Mouse (Mus musculus): ENCODE measurements around the gene Ehbp1. TPM values are rescaled to one million over a fixed set of nuclear protein-coding genes. Genes with fewer than 3 reads are reported as not detected.

Ehbp1 gene
- polyA plus RNA-seq, 2 experiments: 12.1 to 21.4 TPM

- H3K9ac ChIP-seq (ENCODE audit: low read depth, low read length, severe bottlenecking): no peak overlapping the region
- H3K4me1 ChIP-seq (ENCODE audit: control insufficient read depth, insufficient read depth, low read length): no peaks in the 10 kb centered on the region
- no peaks in the 10 kb centered on the region for H3K9me3 ChIP-seq (ENCODE audit: control insufficient read depth, low read length)
- no peak overlapping the region for H3K27ac ChIP-seq (replicated peaks; ENCODE audit: low read depth, low read length)
- H3K36me3 ChIP-seq (ENCODE audit: control insufficient read depth, insufficient read depth, low read length): no peaks in the 10 kb centered on the region
- no peak for TF ChIP-seq POLR2A (IDR thresholded peaks at IDR 0.05; ENCODE audit: borderline replicate concordance, extremely low read depth, insufficient read depth, insufficient read length)
- WGBS: 85% methylated on average over 1 of the region's 1 CpGs
- H3K27me3 ChIP-seq (ENCODE audit: control insufficient read depth, insufficient read depth, low read length): no peaks in the 10 kb centered on the region
- no peak overlapping the region for H3K4me2 ChIP-seq (replicated peaks; ENCODE audit: low read depth, low read length, severe bottlenecking)
- no peak overlapping the region for H3K4me3 ChIP-seq (replicated peaks; ENCODE audit: low read length)
- ATAC-seq (ENCODE audit: low FRiP score, low read depth): no peak
- no peak for DNase-seq (ENCODE audit: low spot score)
Observed at GRCm38 (mm10) chr11:22315801-22316200, 26.3 kb downstream of the Ehbp1 start.

DNA sequence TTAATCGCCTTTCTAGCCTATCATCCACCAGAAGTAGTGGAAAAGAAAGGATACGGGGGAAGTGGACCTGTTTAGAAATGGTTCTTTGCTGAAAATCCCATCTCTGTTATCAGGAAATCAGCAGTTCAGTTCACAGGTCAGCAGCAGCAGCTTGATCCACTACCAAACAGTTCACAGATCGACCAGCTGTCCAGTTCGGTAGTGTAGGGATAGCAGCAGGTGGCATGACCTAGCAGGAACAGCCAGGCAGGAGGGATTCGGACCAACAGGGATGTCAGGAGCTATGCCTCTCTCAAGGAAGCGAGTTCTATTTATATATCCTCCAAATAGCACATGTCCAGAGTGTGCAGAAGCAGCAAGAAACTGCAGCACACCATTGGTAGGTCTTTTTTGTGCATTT lies 40.9 kb downstream of the Ehbp1 start:
- no peaks in the 10 kb centered on the region for H3K36me3 ChIP-seq (ENCODE audit: control insufficient read depth, insufficient read depth, low read length)
- H3K4me1 ChIP-seq (ENCODE audit: control insufficient read depth, insufficient read depth, low read length): no peaks in the 10 kb centered on the region
- TF ChIP-seq POLR2A (IDR thresholded peaks at IDR 0.05; ENCODE audit: borderline replicate concordance, extremely low read depth, insufficient read depth, insufficient read length): no peak
- H3K4me2 ChIP-seq (replicated peaks; ENCODE audit: low read depth, low read length, severe bottlenecking): no peak overlapping the region
- no peak for DNase-seq (ENCODE audit: low spot score)
- ATAC-seq (ENCODE audit: low FRiP score, low read depth): no peak
- no peak overlapping the region for H3K4me3 ChIP-seq (replicated peaks; ENCODE audit: low read length)
- WGBS: 72% methylated on average over 6 of the region's 6 CpGs
- no peaks in the 10 kb centered on the region for H3K27me3 ChIP-seq (ENCODE audit: control insufficient read depth, insufficient read depth, low read length)
- no peak overlapping the region for H3K9ac ChIP-seq (ENCODE audit: low read depth, low read length, severe bottlenecking)
- H3K9me3 ChIP-seq (ENCODE audit: control insufficient read depth, low read length): no peaks in the 10 kb centered on the region
- H3K27ac ChIP-seq (replicated peaks; ENCODE audit: low read depth, low read length): no peak overlapping the region

- Histone ChIP-seq H3K4me2 (replicated peaks; ENCODE audit: low read depth, low read length, severe bottlenecking) (no peak overlapping the region), H3K9me3 (ENCODE audit: control insufficient read depth, low read length) (no peaks in the 10 kb centered on the region), H3K27me3 (ENCODE audit: control insufficient read depth, insufficient read depth, low read length) (no peaks in the 10 kb centered on the region), H3K4me3 (replicated peaks; ENCODE audit: low read length) (no peak overlapping the region), H3K4me1 (ENCODE audit: control insufficient read depth, insufficient read depth, low read length) (peaks cover 13% of the 10 kb centered on the region), H3K9ac (ENCODE audit: low read depth, low read length, severe bottlenecking) (no peak overlapping the region), H3K36me3 (ENCODE audit: control insufficient read depth, insufficient read depth, low read length) (no peaks in the 10 kb centered on the region), H3K27ac (replicated peaks; ENCODE audit: low read depth, low read length) (no peak overlapping the region)
- TF ChIP-seq POLR2A (IDR thresholded peaks at IDR 0.05; ENCODE audit: borderline replicate concordance, extremely low read depth, insufficient read depth, insufficient read length): no peak
- ATAC-seq (ENCODE audit: low FRiP score, low read depth): no peak
- DNase-seq (ENCODE audit: low spot score): no peak
Observed at GRCm38 (mm10) chr11:22289164-22289563, 52.9 kb downstream of the Ehbp1 start.

GRCm38 (mm10) chr11:22287513-22287900 lies 54.6 kb downstream of the Ehbp1 start:
- H3K9me3 ChIP-seq (ENCODE audit: control insufficient read depth, low read length): no peaks in the 10 kb centered on the region
- 0 out of 2 replicates have a peak, but pooled peaks cover 2% of the 10 kb centered on the region for H3K36me3 ChIP-seq (ENCODE audit: control insufficient read depth, insufficient read depth, low read length)
- H3K4me2 ChIP-seq (replicated peaks; ENCODE audit: low read depth, low read length, severe bottlenecking): peak overlapping the region; percentile 68
- H3K4me3 ChIP-seq (replicated peaks; ENCODE audit: low read length): peak overlapping the region; percentile 76
- WGBS: under 1% methylated on average over 6 of the region's 6 CpGs
- H3K27me3 ChIP-seq (ENCODE audit: control insufficient read depth, insufficient read depth, low read length): no peaks in the 10 kb centered on the region
- no peak for ATAC-seq (ENCODE audit: low FRiP score, low read depth)
- H3K4me1 ChIP-seq (ENCODE audit: control insufficient read depth, insufficient read depth, low read length): peaks cover 19% of the 10 kb centered on the region
- peak overlapping the region; percentile 61 for H3K9ac ChIP-seq (ENCODE audit: low read depth, low read length, severe bottlenecking)
- DNase-seq (ENCODE audit: low spot score): no peak
- peak overlapping the region; percentile 81 for H3K27ac ChIP-seq (replicated peaks; ENCODE audit: low read depth, low read length)
- no peak for TF ChIP-seq POLR2A (IDR thresholded peaks at IDR 0.05; ENCODE audit: borderline replicate concordance, extremely low read depth, insufficient read depth, insufficient read length)

DNA sequence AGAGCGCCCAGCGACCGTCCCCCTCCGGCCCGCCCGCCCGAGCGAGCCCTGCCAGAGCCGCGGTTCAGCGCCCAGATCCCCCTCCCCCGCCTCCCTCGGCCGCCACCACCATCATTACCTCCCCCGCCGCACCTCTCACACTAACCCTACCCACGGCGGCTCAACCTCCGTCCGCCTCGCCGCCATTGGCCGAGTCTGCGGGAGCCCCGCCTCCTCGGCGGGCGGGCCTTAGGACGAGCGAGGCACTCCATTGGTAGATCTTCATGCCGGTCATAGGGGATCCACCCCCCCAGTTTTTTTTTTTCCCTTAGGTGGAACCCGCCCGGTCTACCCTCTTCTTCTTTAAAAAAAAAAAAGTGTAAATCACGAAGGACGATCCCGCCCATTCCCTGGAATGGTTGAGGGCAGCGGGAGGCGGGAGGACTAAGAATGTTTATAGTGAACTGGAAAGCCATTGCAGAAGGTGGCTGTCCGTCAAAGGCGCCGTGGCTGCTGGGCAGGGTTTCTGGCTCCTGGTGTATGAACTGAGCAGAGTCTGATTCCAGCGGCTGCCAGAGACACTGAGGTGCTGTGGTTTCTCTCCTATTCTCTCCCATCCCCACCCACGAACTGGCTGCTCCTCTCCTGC lies 55.1 kb downstream of the Ehbp1 start:
- Histone ChIP-seq H3K4me2 (replicated peaks; ENCODE audit: low read depth, low read length, severe bottlenecking) (peak overlapping the region; percentile 74), H3K36me3 (ENCODE audit: control insufficient read depth, insufficient read depth, low read length) (peaks cover 7% of the 10 kb centered on the region; the same call in 1 of the 2 replicates), H3K4me1 (ENCODE audit: control insufficient read depth, insufficient read depth, low read length) (peaks cover 19% of the 10 kb centered on the region), H3K9me3 (ENCODE audit: control insufficient read depth, low read length) (no peaks in the 10 kb centered on the region), H3K4me3 (replicated peaks; ENCODE audit: low read length) (peak overlapping the region; percentile 76), H3K27me3 (ENCODE audit: control insufficient read depth, insufficient read depth, low read length) (no peaks in the 10 kb centered on the region), H3K9ac (ENCODE audit: low read depth, low read length, severe bottlenecking) (peak overlapping the region; percentile 84), H3K27ac (replicated peaks; ENCODE audit: low read depth, low read length) (peak overlapping the region; percentile 83)
- peak; percentile 73; the same call in 1 of the 2 replicates for TF ChIP-seq POLR2A (IDR thresholded peaks at IDR 0.05; ENCODE audit: borderline replicate concordance, extremely low read depth, insufficient read depth, insufficient read length)
- 1% methylated on average over 39 of the region's 43 CpGs for WGBS
- DNase-seq (ENCODE audit: low spot score) (peak; percentile 99), ATAC-seq (ENCODE audit: low FRiP score, low read depth) (peak; percentile 100)
